Mouse (Mus musculus) lung, embryonic 14.5 days (tissue): ENCODE measurements around the gene Rom1. TPM values are rescaled to one million over a fixed set of nuclear protein-coding genes. Genes with fewer than 3 reads are reported as not detected.

ENCODE experiments used
- ATAC-seq: fragments of 200-750 bp; cut with Nextera tagmentation; 2 replicates; pipeline ENCODE4 v1.8.0; 2017; ENCODE audit warnings: mild to moderate bottlenecking, moderate TSS enrichment, moderate library complexity; ENCODE audit not compliant: insufficient read depth
- DNase-seq: peaks from one replicate; pipeline ENCODE4 v3.0.0-alpha.2; 2015
- H3K27ac ChIP-seq: fragments of 300-500 bp; sonication (generic); 2 replicates; pipeline ENCODE4 v1.5.1; 2014; ENCODE audit warnings: low read depth, mild to moderate bottlenecking, moderate library complexity
- H3K27me3 ChIP-seq: fragments of 300-500 bp; sonication (generic); 2 replicates; pipeline ENCODE4 v1.6.1; 2014; ENCODE audit warnings: low read length, control low read depth; ENCODE audit not compliant: insufficient read depth
- H3K36me3 ChIP-seq: fragments of 300-500 bp; sonication (generic); 2 replicates; pipeline ENCODE4 v1.6.1; 2014; ENCODE audit warnings: control low read depth; ENCODE audit not compliant: insufficient read depth
- H3K4me1 ChIP-seq: fragments of 300-500 bp; sonication (generic); 2 replicates; pipeline ENCODE4 v1.6.1; 2014; ENCODE audit warnings: antibody characterized with exemption, control low read depth; ENCODE audit not compliant: insufficient read depth
- H3K4me2 ChIP-seq: fragments of 300-500 bp; sonication (generic); 2 replicates; pipeline ENCODE4 v1.6.1; 2014; ENCODE audit warnings: mild to moderate bottlenecking
- H3K4me3 ChIP-seq: fragments of 300-500 bp; sonication (generic); 2 replicates; pipeline ENCODE4 v1.5.1; 2014; ENCODE audit warnings: low read depth, low read length
- H3K9ac ChIP-seq: fragments of 300-500 bp; sonication (generic); 2 replicates; pipeline ENCODE4 v1.6.1; 2014
- H3K9me3 ChIP-seq: fragments of 300-500 bp; sonication (generic); 2 replicates; pipeline ENCODE4 v1.6.1; 2016; ENCODE audit warnings: low read depth, low read length, control low read depth
- CTCF ChIP-seq: IDR thresholded peaks from 2 replicates; pipeline ENCODE4 v1.5.1; 2016; ENCODE audit warnings: antibody characterized with exemption, low read depth
- WGBS: fragments of 180-500 bp; shearing (Covaris S2); extraction: QIAGEN DNeasy Blood & Tissue Kit; methylation state at CpG from one replicate; pipeline ENCODE4 v1.1.7; 2014; 5-methylcytosine and 5-hydroxymethylcytosine counted together
- microRNA-seq: library from miRNA; unstranded; fragments of <30 nt; microRNA quantifications from one replicate; pipeline ENCODE4, GENCODE M21; 2016; ENCODE audit warnings: borderline number of aligned reads
- polyA plus RNA-seq: library from polyadenylated mRNA; unstranded; fragments of >200 nt; fragmentation: Nextera tagmentation; extraction: Ambion mirVana; gene quantifications from 2 replicates; pipeline ENCODE4 v1.2.1, GENCODE M21; 2014

The Rom1 gene
- polyA plus RNA-seq, 1 experiment from 2014 or later = 1.3 TPM

GRCm38 (mm10) chr19:8887585-8888463 is 41.3 kb downstream of the Rom1 start:
- no peaks in the 10 kb centered on the region for H3K9me3 ChIP-seq
- no peaks in the 10 kb centered on the region; the same call in 1 of the 2 replicates for H3K4me1 ChIP-seq
- peak overlapping the region; percentile 71 for H3K4me3 ChIP-seq
- H3K4me2 ChIP-seq = peak overlapping the region; percentile 92
- peaks cover 21% of the 10 kb centered on the region for H3K36me3 ChIP-seq
- ATAC-seq = no peak
- no peaks in the 10 kb centered on the region for H3K27me3 ChIP-seq
- 13% methylated on average over 19 of the region's 19 CpGs for WGBS
- H3K9ac ChIP-seq = peak overlapping the region; percentile 89
- DNase-seq = peak; percentile 32
- TF ChIP-seq CTCF = no peak
- peak overlapping the region; percentile 92 for H3K27ac ChIP-seq

- peak overlapping the region; percentile 92 for H3K4me2 ChIP-seq
- H3K9ac ChIP-seq = peak overlapping the region; percentile 89
- no peaks in the 10 kb centered on the region for H3K4me1 ChIP-seq
- TF ChIP-seq CTCF = no peak
- peak overlapping the region; percentile 92 for H3K27ac ChIP-seq
- H3K36me3 ChIP-seq = peaks cover 21% of the 10 kb centered on the region
- H3K4me3 ChIP-seq = peak overlapping the region; percentile 71
- no peaks in the 10 kb centered on the region for H3K27me3 ChIP-seq
- no peak for DNase-seq
- 59% methylated on average over 1 of the region's 1 CpGs for WGBS
- no peak for ATAC-seq
- H3K9me3 ChIP-seq = no peaks in the 10 kb centered on the region
These were observed 42.1 kb downstream of the Rom1 start for GRCm38 (mm10) chr19:8886916-8887584.

GRCm38 (mm10) chr19:8883616-8884015 is 45.5 kb downstream of the Rom1 start, which contains the start of the genes Lbhd1 and Gm49403:
TSS of gene Lbhd1 (plus strand) at chr19:8883732.
TSS of gene Gm49403 (plus strand) at chr19:8883930.
- H3K9me3 ChIP-seq = no peaks in the 10 kb centered on the region
- 71% methylated on average over 3 of the region's 3 CpGs for WGBS
- DNase-seq (no peak), ATAC-seq (no peak)
- H3K4me3 ChIP-seq = no peak within 1 kb of the TSS
- H3K27ac ChIP-seq = no peak within 1 kb of the TSS
- no peak for TF ChIP-seq CTCF
- H3K27me3 ChIP-seq = no peaks in the 10 kb centered on the region
- no peaks in the 10 kb centered on the region for H3K4me1 ChIP-seq
- H3K9ac ChIP-seq = no peak within 1 kb of the TSS
- no peak within 1 kb of the TSS for H3K4me2 ChIP-seq
- no peaks in the 10 kb centered on the region for H3K36me3 ChIP-seq

GRCm38 (mm10) chr19:8881034-8881392 is 48.1 kb downstream of the Rom1 start:
- Histone ChIP-seq H3K27ac (0 out of 2 replicates have a peak overlapping the region, but pooled peaks have one; percentile 83), H3K4me3 (peak overlapping the region; percentile 82), H3K9me3 (no peaks in the 10 kb centered on the region), H3K4me2 (peak overlapping the region; percentile 87), H3K36me3 (peaks cover 10% of the 10 kb centered on the region), H3K4me1 (no peaks in the 10 kb centered on the region), H3K9ac (peak overlapping the region; percentile 90), H3K27me3 (no peaks in the 10 kb centered on the region)
- ATAC-seq = peak; percentile 43
- no peak for TF ChIP-seq CTCF
- DNase-seq = no peak
- 10% methylated on average over 3 of the region's 3 CpGs for WGBS

GRCm38 (mm10) chr19:8880311-8881033 is 48.7 kb downstream of the Rom1 start, which contains the start of gene Uqcc3:
TSS of gene Uqcc3 (minus strand) at chr19:8880923.
- peak within 1 kb of the TSS; percentile 90 for H3K9ac ChIP-seq
- no peaks in the 10 kb centered on the region for H3K4me1 ChIP-seq
- DNase-seq (peak; percentile 92), ATAC-seq (peak; percentile 97)
- WGBS = under 1% methylated on average over 42 of the region's 42 CpGs
- peaks cover 15% of the 10 kb centered on the region for H3K36me3 ChIP-seq
- H3K4me3 ChIP-seq = peak within 1 kb of the TSS; percentile 82
- H3K27me3 ChIP-seq = no peaks in the 10 kb centered on the region
- peak within 1 kb of the TSS; percentile 87 for H3K4me2 ChIP-seq
- no peak for TF ChIP-seq CTCF
- H3K9me3 ChIP-seq = no peaks in the 10 kb centered on the region
- H3K27ac ChIP-seq = peak within 1 kb of the TSS; percentile 83; the same call in 1 of the 2 replicates

Small RNAs within 50 kb of the gene (microRNA-seq; reads per million reads assigned to microRNA genes)
- not detected for gene Mir5136

Other genes starting within 250 kb of the Rom1 start
- gene Slc3a2, start 206.0 kb downstream of the Rom1 start, polyA plus RNA-seq = 85.0 and 89.1 TPM in 2 replicates
- gene Wdr74, start 193.5 kb downstream of the Rom1 start, polyA plus RNA-seq = 83.4 and 88.0 TPM in 2 replicates
- gene 1700092M07Rik, start 188.6 kb downstream of the Rom1 start, polyA plus RNA-seq = 1.2 and 2.3 TPM in 2 replicates
- gene Stx5a, start 187.9 kb downstream of the Rom1 start, polyA plus RNA-seq = 122 and 126 TPM in 2 replicates
- 195 and 197 TPM in 2 replicates for gene Nxf1, start 172.3 kb downstream of the Rom1 start, polyA plus RNA-seq
- gene Tmem223, start 158.4 kb downstream of the Rom1 start, polyA plus RNA-seq = 166 and 207 TPM in 2 replicates
- gene Tmem179b, start 154.9 kb downstream of the Rom1 start, polyA plus RNA-seq = 67.7 and 72.3 TPM in 2 replicates
- 21.5 and 24.7 TPM in 2 replicates for gene Taf6l, start 142.9 kb downstream of the Rom1 start, polyA plus RNA-seq
- 162 and 163 TPM in 2 replicates for gene Polr2g, start 130.8 kb downstream of the Rom1 start, polyA plus RNA-seq
- 6.1 and 6.6 TPM in 2 replicates for gene Zbtb3, start 126.8 kb downstream of the Rom1 start, polyA plus RNA-seq
- gene Ttc9c, start 110.0 kb downstream of the Rom1 start, polyA plus RNA-seq = 53.7 and 55.7 TPM in 2 replicates
- 7.9 and 8.3 TPM in 2 replicates for gene Hnrnpul2, start 109.3 kb downstream of the Rom1 start, polyA plus RNA-seq
- gene AC129217.1, start 99.6 kb downstream of the Rom1 start, polyA plus RNA-seq = not detected in 2 replicates
- gene Bscl2, start 91.9 kb downstream of the Rom1 start, polyA plus RNA-seq = 38.4 and 42.5 TPM in 2 replicates
- gene Gng3, start 90.2 kb downstream of the Rom1 start, polyA plus RNA-seq = 1.2 and 2.1 TPM in 2 replicates
- gene Lrrn4cl, start 78.6 kb downstream of the Rom1 start, polyA plus RNA-seq = 0.83 and 0.96 TPM in 2 replicates
- gene Ubxn1, start 57.9 kb downstream of the Rom1 start, polyA plus RNA-seq = 149 and 152 TPM in 2 replicates
- gene Uqcc3, start 48.4 kb downstream of the Rom1 start, polyA plus RNA-seq = 51.9 and 53.9 TPM in 2 replicates
- 72.1 and 78.8 TPM in 2 replicates for gene Lbhd1, start 45.6 kb downstream of the Rom1 start, polyA plus RNA-seq
- gene Gm49403, start 45.4 kb downstream of the Rom1 start, polyA plus RNA-seq = not detected in 2 replicates
- gene 1810009A15Rik, start 40.5 kb downstream of the Rom1 start, polyA plus RNA-seq = 92.0 and 93.3 TPM in 2 replicates
- 0.37 TPM in 1 of 2 replicates, not detected in the other for gene Gm49416, start 40.4 kb downstream of the Rom1 start, polyA plus RNA-seq
- 43.1 and 46.5 TPM in 2 replicates for gene Ints5, start 36.4 kb downstream of the Rom1 start, polyA plus RNA-seq
- gene Ganab, start 31.3 kb downstream of the Rom1 start, polyA plus RNA-seq = 112 and 121 TPM in 2 replicates
- gene B3gat3, start 9.0 kb downstream of the Rom1 start, polyA plus RNA-seq = 34.5 and 37.8 TPM in 2 replicates
- gene Eml3, start 196 bp upstream of the Rom1 start, polyA plus RNA-seq = 19.0 and 19.5 TPM in 2 replicates
- gene Mta2, start 12.5 kb upstream of the Rom1 start, polyA plus RNA-seq = 44.0 and 52.1 TPM in 2 replicates
- 27.4 and 28.4 TPM in 2 replicates for gene Tut1, start 24.5 kb upstream of the Rom1 start, polyA plus RNA-seq
- 480 and 516 TPM in 2 replicates for gene Eef1g, start 37.7 kb upstream of the Rom1 start, polyA plus RNA-seq
- 14.9 and 15.8 TPM in 2 replicates for gene Ahnak, start 59.9 kb upstream of the Rom1 start, polyA plus RNA-seq
- gene Scgb1a1, start 158.6 kb upstream of the Rom1 start, polyA plus RNA-seq = not detected in 2 replicates
- 13.9 and 15.0 TPM in 2 replicates for gene Asrgl1, start 206.3 kb upstream of the Rom1 start, polyA plus RNA-seq